Mouse (Mus musculus) embryonic fibroblast, embryonic 13.5 days (primary cell): Measurements from ENCODE around the gene Prps1. TPM values are rescaled to one million over a fixed set of nuclear protein-coding genes. Genes with fewer than 3 reads are reported as not detected.

ENCODE experiments used
- H3K27ac ChIP-seq: 2 replicates; pipeline ENCODE4 v1.5.1; 2012; ENCODE audit warnings: low read length, control low read depth, inconsistent platforms; ENCODE audit not compliant: insufficient read depth
- H3K4me1 ChIP-seq: 2 replicates; pipeline ENCODE4 v1.6.1; 2011; ENCODE audit warnings: low read length; ENCODE audit not compliant: control insufficient read depth, insufficient read depth
- H3K4me3 ChIP-seq: 2 replicates; pipeline ENCODE4 v1.5.1; 2011; ENCODE audit warnings: mild to moderate bottlenecking, control low read depth, low read length; ENCODE audit not compliant: insufficient read depth
- CTCF ChIP-seq: IDR thresholded peaks from 2 replicates; pipeline ENCODE4 v1.5.1; 2011; ENCODE audit warnings: mild to moderate bottlenecking, control low read depth, low read length, moderate library complexity, borderline replicate concordance; ENCODE audit not compliant: insufficient read depth
- POLR2A ChIP-seq: IDR thresholded peaks from 2 replicates; pipeline ENCODE4 v1.6.1; 2011; ENCODE audit warnings: low read depth, mild to moderate bottlenecking, control low read depth, low read length, moderate library complexity
- polyA plus RNA-seq: library from polyadenylated mRNA; stranded (reverse); fragments of >200 nt; gene quantifications from 2 replicates; pipeline ENCODE4 v1.2.4, GENCODE M21; 2011; ENCODE audit warnings: low read depth; ENCODE audit not compliant: missing spikeins, insufficient read length

The Prps1 gene
- polyA plus RNA-seq, 1 experiment = 34.5 TPM

- no peak for TF ChIP-seq POLR2A
- TF ChIP-seq CTCF = no peak
- Histone ChIP-seq H3K27ac (peak overlapping the region; percentile 62), H3K4me1 (peaks cover 3% of the 10 kb centered on the region; the same call in 1 of the 2 replicates), H3K4me3 (no peak overlapping the region)
Observed at GRCm38 (mm10) chrX:140511687-140512651, 55.6 kb downstream of the Prps1 start.

GRCm38 (mm10) chrX:140513379-140513778 is 57.0 kb downstream of the Prps1 start:
- H3K27ac ChIP-seq = no peak overlapping the region
- peaks cover 3% of the 10 kb centered on the region; the same call in 1 of the 2 replicates for H3K4me1 ChIP-seq
- no peak overlapping the region for H3K4me3 ChIP-seq
- no peak for TF ChIP-seq CTCF
- TF ChIP-seq POLR2A = no peak

GRCm38 (mm10) chrX:140518351-140518750 is 61.9 kb downstream of the Prps1 start:
- TF ChIP-seq POLR2A (no peak), CTCF (no peak)
- H3K27ac ChIP-seq = no peak overlapping the region

GRCm38 (mm10) chrX:140520146-140521102 is 64.0 kb downstream of the Prps1 start:
- Histone ChIP-seq H3K4me1 (peaks cover 4% of the 10 kb centered on the region; the same call in 1 of the 2 replicates), H3K27ac (peak overlapping the region; percentile 54; the same call in 1 of the 2 replicates), H3K4me3 (no peak overlapping the region)
- TF ChIP-seq POLR2A (0 out of 2 replicates have a peak, but pooled peaks have one; percentile 27), CTCF (no peak)

More at GRCm38 (mm10) chrX:140518351-140518750, 61.9 kb downstream of the Prps1 start:
- Histone ChIP-seq H3K4me3 (no peak overlapping the region), H3K4me1 (peaks cover 4% of the 10 kb centered on the region; the same call in 1 of the 2 replicates)

- Histone ChIP-seq H3K4me1 (peaks cover 4% of the 10 kb centered on the region; the same call in 1 of the 2 replicates), H3K4me3 (no peak overlapping the region), H3K27ac (no peak overlapping the region)
- no peak for TF ChIP-seq POLR2A
- TF ChIP-seq CTCF = no peak
Observed at GRCm38 (mm10) chrX:140522071-140522765, 65.8 kb downstream of the Prps1 start.

GRCm38 (mm10) chrX:140524231-140524630 is 67.8 kb downstream of the Prps1 start:
- peaks cover 4% of the 10 kb centered on the region; the same call in 1 of the 2 replicates for H3K4me1 ChIP-seq

More at GRCm38 (mm10) chrX:140524231-140524630, 67.8 kb downstream of the Prps1 start:
- H3K27ac ChIP-seq = no peak overlapping the region
- TF ChIP-seq POLR2A = no peak
- TF ChIP-seq CTCF = no peak
- H3K4me3 ChIP-seq = no peak overlapping the region

Other genes starting within 250 kb of the Prps1 start
- 0.30 and 0.79 TPM in 2 replicates for gene Frmpd3, start 114.3 kb upstream of the Prps1 start, polyA plus RNA-seq
- gene Tsc22d3, start 144.0 kb downstream of the Prps1 start, polyA plus RNA-seq = 30.8 and 40.7 TPM in 2 replicates
- 19.4 and 26.8 TPM in 2 replicates for gene Mid2, start 208.0 kb downstream of the Prps1 start, polyA plus RNA-seq